In the genomic region with DNA sequence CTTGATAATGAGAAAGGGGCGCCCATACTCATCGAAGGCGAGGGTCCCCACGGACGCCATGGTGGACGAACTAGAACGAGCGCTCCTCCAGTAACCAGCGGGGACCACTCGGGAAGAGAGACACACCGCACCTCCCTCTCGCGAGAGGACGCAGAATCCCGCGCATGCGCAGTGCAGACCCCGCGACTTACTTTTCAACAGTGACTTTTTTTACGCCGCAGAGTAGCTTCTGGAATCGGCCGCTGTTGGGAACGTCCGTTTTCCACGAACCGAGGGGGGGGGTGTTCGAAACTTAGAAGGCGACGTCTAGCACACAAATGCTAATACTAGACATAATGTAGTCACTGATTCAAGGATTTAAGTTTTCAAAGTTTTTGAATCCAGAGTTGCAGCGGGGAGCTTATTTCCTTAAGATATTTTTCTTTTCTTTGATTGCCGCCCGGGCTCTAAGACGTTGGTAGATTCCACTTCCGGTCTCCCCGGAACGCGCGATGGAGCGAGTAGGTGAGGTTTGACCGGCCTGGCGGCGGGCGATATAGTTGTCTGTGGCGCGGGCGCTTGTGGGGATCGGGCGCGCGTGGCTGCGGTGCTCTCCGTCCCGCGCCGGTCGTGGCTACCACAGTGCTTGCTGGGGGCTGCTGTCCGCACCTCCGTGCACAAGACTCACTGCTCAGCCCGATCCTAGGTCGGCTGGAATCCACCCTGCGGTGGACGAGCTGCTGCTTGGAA, we compare ENCODE assay signal across 8 mouse cellular contexts. TPM values are rescaled to one million over a fixed set of nuclear protein-coding genes. Genes with fewer than 3 reads are reported as not detected.
A peak's percentile ranks its signal among the peaks of the same experiment; 100 is the strongest.
DNase-seq lines count a peak whose midpoint lies in the region; ATAC-seq and TF ChIP-seq lines count a peak whose summit lies in the region.

A gene (minus strand): TSS at position 159 of the 729 bp plus-strand sequence.
A gene (plus strand): TSS at position 207 of the 729 bp plus-strand sequence.

- peak within 1 kb of the TSS; percentile 96 for H3K4me3 ChIP-seq in embryonic facial prominence, embryonic 13.5 days
- H3K4me3 ChIP-seq in kidney, adult 2 months (ENCODE audit: insufficient read depth, low read depth, low read length), result peak within 1 kb of the TSS; percentile 96
- H3K4me3 ChIP-seq in limb, embryonic 12.5 days (replicated peaks), result peak within 1 kb of the TSS; percentile 77
- H3K4me3 ChIP-seq in midbrain, embryonic 15.5 days, result peak within 1 kb of the TSS; percentile 91
- H3K4me3 ChIP-seq in spleen, adult 2 months (ENCODE audit: extremely low read depth, insufficient read depth, insufficient read length), result peak within 1 kb of the TSS; percentile 97

- peaks cover 11% of the 10 kb centered on the region for H3K36me3 ChIP-seq in embryonic facial prominence, embryonic 13.5 days
- H3K36me3 ChIP-seq in kidney, adult 2 months (ENCODE audit: control insufficient read depth, insufficient read depth, low read length), result no peaks in the 10 kb centered on the region
- peaks cover 13% of the 10 kb centered on the region for H3K36me3 ChIP-seq in limb, embryonic 12.5 days
- peaks cover 6% of the 10 kb centered on the region; the same call in 1 of the 2 replicates for H3K36me3 ChIP-seq in midbrain, embryonic 15.5 days (replicated peaks)
- no peaks in the 10 kb centered on the region for H3K36me3 ChIP-seq in spleen, adult 2 months (ENCODE audit: control insufficient read depth, insufficient read depth, low read length)

- no peaks in the 10 kb centered on the region for H3K9me3 ChIP-seq in embryonic facial prominence, embryonic 13.5 days
- H3K9me3 ChIP-seq in limb, embryonic 12.5 days, result no peaks in the 10 kb centered on the region
- no peaks in the 10 kb centered on the region for H3K9me3 ChIP-seq in midbrain, embryonic 15.5 days

- H3K27ac ChIP-seq in embryonic facial prominence, embryonic 13.5 days, result peak within 1 kb of the TSS; percentile 94
- peak within 1 kb of the TSS; percentile 87 for H3K27ac ChIP-seq in kidney, adult 2 months (ENCODE audit: insufficient read depth, low read depth, low read length)
- H3K27ac ChIP-seq in limb, embryonic 12.5 days, result peak within 1 kb of the TSS; percentile 94
- H3K27ac ChIP-seq in midbrain, embryonic 15.5 days, result peak within 1 kb of the TSS; percentile 98
- peak within 1 kb of the TSS; percentile 89 for H3K27ac ChIP-seq in spleen, adult 2 months (ENCODE audit: insufficient read depth, low read length)

- H3K4me1 ChIP-seq in embryonic facial prominence, embryonic 13.5 days, result peaks cover 28% of the 10 kb centered on the region
- H3K4me1 ChIP-seq in kidney, adult 2 months (ENCODE audit: control insufficient read depth, insufficient read depth, low read length), result peaks cover 11% of the 10 kb centered on the region; the same call in 1 of the 2 replicates
- peaks cover 23% of the 10 kb centered on the region for H3K4me1 ChIP-seq in limb, embryonic 12.5 days (replicated peaks)
- peaks cover 28% of the 10 kb centered on the region for H3K4me1 ChIP-seq in midbrain, embryonic 15.5 days
- peaks cover 3% of the 10 kb centered on the region; the same call in 1 of the 2 replicates for H3K4me1 ChIP-seq in spleen, adult 2 months (ENCODE audit: control insufficient read depth, insufficient read depth, insufficient read length)

- peak within 1 kb of the TSS; percentile 95 for H3K4me2 ChIP-seq in embryonic facial prominence, embryonic 13.5 days
- peak within 1 kb of the TSS; percentile 85 for H3K4me2 ChIP-seq in limb, embryonic 12.5 days
- H3K4me2 ChIP-seq in midbrain, embryonic 15.5 days, result peak within 1 kb of the TSS; percentile 70

- no peaks in the 10 kb centered on the region for H3K27me3 ChIP-seq in embryonic facial prominence, embryonic 13.5 days
- H3K27me3 ChIP-seq in kidney, adult 2 months (replicated peaks; ENCODE audit: control insufficient read depth, insufficient read depth, low read length), result no peaks in the 10 kb centered on the region
- no peaks in the 10 kb centered on the region for H3K27me3 ChIP-seq in limb, embryonic 12.5 days
- no peaks in the 10 kb centered on the region for H3K27me3 ChIP-seq in midbrain, embryonic 15.5 days (replicated peaks)
- no peaks in the 10 kb centered on the region for H3K27me3 ChIP-seq in spleen, adult 2 months (ENCODE audit: control insufficient read depth, insufficient read depth, low read length)

- WGBS in embryonic facial prominence, embryonic 13.5 days, result under 1% methylated on average over 63 of the region's 63 CpGs
- under 1% methylated on average over 63 of the region's 63 CpGs for WGBS in kidney, adult 2 months
- WGBS in limb, embryonic 12.5 days, result under 1% methylated on average over 63 of the region's 63 CpGs
- under 1% methylated on average over 63 of the region's 63 CpGs for WGBS in midbrain, embryonic 15.5 days
- WGBS in spleen, adult 2 months, result under 1% methylated on average over 63 of the region's 63 CpGs

- peak; percentile 89 for ATAC-seq in embryonic facial prominence, embryonic 13.5 days (ENCODE audit: insufficient number of reproducible peaks, insufficient read depth, low FRiP score, low TSS enrichment, low read depth)
- peak; percentile 88 for ATAC-seq in limb, embryonic 12.5 days (ENCODE audit: insufficient number of reproducible peaks, insufficient read depth, low FRiP score, low TSS enrichment, low read depth)
- ATAC-seq in midbrain, embryonic 15.5 days (replicated peaks), result peak; percentile 93

- peak within 1 kb of the TSS; percentile 98 for H3K9ac ChIP-seq in embryonic facial prominence, embryonic 13.5 days
- peak within 1 kb of the TSS; percentile 87 for H3K9ac ChIP-seq in limb, embryonic 12.5 days (replicated peaks)
- H3K9ac ChIP-seq in midbrain, embryonic 15.5 days, result peak within 1 kb of the TSS; percentile 93

- peak; percentile 86 for TF ChIP-seq POLR2A in kidney, adult 2 months (IDR thresholded peaks at IDR 0.05; ENCODE audit: low read depth, low read length)
- TF ChIP-seq POLR2A in spleen, adult 2 months (IDR thresholded peaks at IDR 0.05; ENCODE audit: low read depth, low read length), result peak; percentile 85

- TF ChIP-seq CTCF in kidney, adult 2 months (conservative IDR thresholded peaks at IDR 0.05; ENCODE audit: insufficient read depth, insufficient read length, low read depth, low read length), result no peak
- no peak for TF ChIP-seq CTCF in spleen, adult 2 months (IDR thresholded peaks at IDR 0.05; ENCODE audit: extremely low read depth, insufficient read depth, insufficient read length, insufficient replicate concordance)

- peak; percentile 96 for DNase-seq in 3134 (ENCODE audit: extremely low read depth, insufficient read length, low spot score)
- DNase-seq in adrenal gland, postnatal 36 days, result peak; percentile 95 to 98
- DNase-seq in heart, adult 18-20 months, result peak; percentile 98 to 100
- peak; percentile 99 for DNase-seq in kidney, adult 2 months
- DNase-seq in spleen, adult 2 months (ENCODE audit: low read depth in 1 of 2, low spot score in 2 of 2), result peak; percentile 93 to 97

RNA-seq across cellular contexts. Expression of the first gene that starts in this region (rescaled TPM):
- 100 to 1,000 TPM; 318 to 346 TPM for total RNA-seq in adrenal gland, postnatal 36 days (2021)
- polyA plus RNA-seq in embryonic facial prominence, embryonic 13.5 days (2015; fragmentation: Nextera tagmentation; extraction: Ambion mirVana), result 537 and 566 TPM in 2 replicates
- total RNA-seq in heart, adult 18-20 months (2021), result 100 to 1,000 TPM; 142 to 150 TPM
- polyA plus RNA-seq in kidney, adult 2 months (2012; rRNA removed), result 87.3 and 102 TPM in 2 replicates
- polyA plus RNA-seq in limb, embryonic 12.5 days (2016; fragmentation: Nextera tagmentation; extraction: Ambion mirVana), result 585 and 607 TPM in 2 replicates
- 484 and 504 TPM in 2 replicates for polyA plus RNA-seq in midbrain, embryonic 15.5 days (2015; fragmentation: Nextera tagmentation; extraction: Ambion mirVana)
- polyA plus RNA-seq in spleen, adult 2 months (2012; rRNA removed), result 58.3 and 66.9 TPM in 2 replicates

RNA-seq across cellular contexts. Expression of the second gene that starts in this region (rescaled TPM):
- 10 to 100 TPM; 22.4 to 25.2 TPM for total RNA-seq in adrenal gland, postnatal 36 days (2021)
- 12.4 and 12.8 TPM in 2 replicates for polyA plus RNA-seq in embryonic facial prominence, embryonic 13.5 days (2015; fragmentation: Nextera tagmentation; extraction: Ambion mirVana)
- 10 to 100 TPM; 20.5 to 22.8 TPM for total RNA-seq in heart, adult 18-20 months (2021)
- polyA plus RNA-seq in kidney, adult 2 months (2012; rRNA removed), result 10.8 and 13.6 TPM in 2 replicates
- polyA plus RNA-seq in limb, embryonic 12.5 days (2016; fragmentation: Nextera tagmentation; extraction: Ambion mirVana), result 11.2 and 11.9 TPM in 2 replicates
- 9.2 and 10.6 TPM in 2 replicates for polyA plus RNA-seq in midbrain, embryonic 15.5 days (2015; fragmentation: Nextera tagmentation; extraction: Ambion mirVana)
- 3.9 and 4.9 TPM in 2 replicates for polyA plus RNA-seq in spleen, adult 2 months (2012; rRNA removed)

Comparison
In these comparisons a context has a peak if more than half of its experiments do, and no peak if none do; other contexts are left out.
1. Peak in every context shown above with its lines: DNase-seq, ATAC-seq, H3K4me3 ChIP-seq and H3K27ac ChIP-seq.